Mouse (Mus musculus) embryonic facial prominence, embryonic 15.5 days (tissue): ENCODE results near the gene Sugp1. TPM values are rescaled to one million over a fixed set of nuclear protein-coding genes. Genes with fewer than 3 reads are reported as not detected.
"Not testable (repeated sequence)": the region's sequence is repeated elsewhere in the genome, so short reads cannot be mapped to it uniquely, and the experiment has no call there.

Experiments used
- ATAC-seq: fragments of 200-750 bp; cut with Nextera tagmentation; 2 replicates; pipeline ENCODE4 v1.8.0; 2017; ENCODE audit warnings: low read depth, moderate TSS enrichment; ENCODE audit not compliant: insufficient number of reproducible peaks, low FRiP score, low TSS enrichment
- H3K27ac ChIP-seq: fragments of 300-500 bp; sonication (generic); replicated peaks from 2 replicates; pipeline ENCODE4 v1.5.1; 2015; ENCODE audit warnings: mild to moderate bottlenecking, inconsistent platforms
- H3K27me3 ChIP-seq: fragments of 300-500 bp; sonication (generic); 2 replicates; pipeline ENCODE4 v1.6.1; 2015; ENCODE audit warnings: inconsistent platforms
- H3K36me3 ChIP-seq: fragments of 300-500 bp; sonication (generic); 2 replicates; pipeline ENCODE4 v1.6.1; 2015; ENCODE audit warnings: mild to moderate bottlenecking, inconsistent platforms
- H3K4me1 ChIP-seq: fragments of 300-500 bp; sonication (generic); 2 replicates; pipeline ENCODE4 v1.6.1; 2015; ENCODE audit warnings: inconsistent platforms
- H3K4me2 ChIP-seq: fragments of 300-500 bp; sonication (generic); replicated peaks from 2 replicates; pipeline ENCODE4 v1.6.1; 2015; ENCODE audit warnings: mild to moderate bottlenecking, inconsistent platforms
- H3K4me3 ChIP-seq: fragments of 300-500 bp; sonication (generic); replicated peaks from 2 replicates; pipeline ENCODE4 v1.5.1; 2015; ENCODE audit warnings: mild to moderate bottlenecking, inconsistent platforms
- H3K9ac ChIP-seq: fragments of 300-500 bp; sonication (generic); 2 replicates; pipeline ENCODE4 v1.6.1; 2015; ENCODE audit warnings: inconsistent platforms
- H3K9me3 ChIP-seq: fragments of 300-500 bp; sonication (generic); replicated peaks from 2 replicates; pipeline ENCODE4 v1.6.1; 2016; ENCODE audit warnings: inconsistent platforms
- WGBS: fragments of 180-500 bp; shearing (Covaris S2); methylation state at CpG from one replicate; pipeline ENCODE4 v1.1.7; 2015; 5-methylcytosine and 5-hydroxymethylcytosine counted together
- polyA plus RNA-seq: library from polyadenylated mRNA; unstranded; fragments of >200 nt; fragmentation: Nextera tagmentation; extraction: Ambion mirVana; gene quantifications from 2 replicates; pipeline ENCODE4 v1.2.1, GENCODE M21; 2015

Sugp1 gene
- polyA plus RNA-seq, 1 experiment from 2014 or later, result 45.1 TPM

DNA sequence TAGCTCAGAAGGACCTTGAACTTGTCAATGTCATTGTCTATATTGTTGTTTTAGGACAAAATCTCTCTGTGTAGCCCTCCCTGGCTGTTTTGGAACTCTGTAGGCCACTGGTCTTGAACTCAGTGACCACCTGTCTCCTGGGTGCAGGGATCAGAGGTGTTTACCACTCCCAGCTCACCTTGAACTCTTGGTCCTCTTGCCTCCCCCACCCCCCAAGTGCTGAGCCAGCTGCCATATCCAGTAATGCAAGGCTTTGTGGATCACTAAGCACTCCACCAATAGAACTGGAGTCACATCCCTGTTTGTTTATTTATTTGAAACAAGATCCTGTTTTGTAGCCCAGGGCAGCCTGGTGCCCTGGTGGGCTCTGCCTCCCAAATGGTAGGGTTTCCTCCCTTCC is 38.3 kb upstream of the Sugp1 start:
- Histone ChIP-seq H3K9me3 (no peaks in the 10 kb centered on the region), H3K4me3 (no peak overlapping the region), H3K27me3 (no peaks in the 10 kb centered on the region), H3K4me1 (peaks cover 14% of the 10 kb centered on the region), H3K27ac (no peak overlapping the region), H3K9ac (no peak overlapping the region), H3K4me2 (no peak overlapping the region), H3K36me3 (no peaks in the 10 kb centered on the region)
- ATAC-seq, result no peak

DNA sequence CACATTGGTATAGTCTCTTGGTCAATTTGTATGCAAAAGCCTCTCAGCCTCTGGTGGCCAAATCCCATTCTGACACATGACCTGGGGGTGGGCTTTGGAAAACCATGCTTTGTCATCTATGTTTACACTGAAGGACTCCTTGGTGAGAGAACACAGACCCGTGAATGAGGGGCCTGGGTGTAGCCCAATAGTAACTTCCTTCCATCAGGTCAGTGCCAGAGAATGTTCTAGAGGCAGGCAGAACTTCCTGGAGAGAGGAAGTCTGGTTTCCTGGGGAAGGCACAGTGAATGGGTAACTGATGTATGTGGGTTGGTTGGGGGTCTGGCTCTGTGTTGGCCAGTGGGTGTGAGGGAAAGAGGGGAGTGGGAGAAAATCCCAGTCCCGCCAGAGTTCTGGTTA is 37.4 kb upstream of the Sugp1 start:
- H3K4me1 ChIP-seq, result peaks cover 14% of the 10 kb centered on the region
- no peak overlapping the region for H3K9ac ChIP-seq
- no peaks in the 10 kb centered on the region for H3K9me3 ChIP-seq
- ATAC-seq, result no peak
- no peak overlapping the region for H3K27ac ChIP-seq
- WGBS, result 50% methylated on average over 2 of the region's 2 CpGs
- H3K4me2 ChIP-seq, result no peak overlapping the region
- H3K4me3 ChIP-seq, result no peak overlapping the region
- no peaks in the 10 kb centered on the region for H3K36me3 ChIP-seq
- no peaks in the 10 kb centered on the region for H3K27me3 ChIP-seq

DNA sequence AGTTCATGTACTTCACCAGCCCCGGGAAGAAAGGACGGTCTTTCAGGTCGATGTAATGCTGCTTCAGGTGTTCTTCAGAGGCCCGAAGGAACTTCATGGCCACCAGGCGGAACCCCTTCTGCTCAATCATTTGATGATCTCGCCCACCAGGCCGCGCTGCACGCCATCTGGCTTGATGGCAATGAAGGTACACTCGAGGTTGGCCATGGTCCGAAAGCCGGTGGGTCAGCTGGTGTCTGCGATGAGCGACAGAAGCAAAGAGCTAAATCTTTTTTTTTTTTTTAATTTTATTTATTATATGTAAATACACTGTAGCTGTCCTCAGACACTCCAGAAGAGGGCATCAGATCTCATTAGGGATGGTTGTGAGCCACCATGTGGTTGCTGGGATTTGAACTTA is 31.8 kb upstream of the Sugp1 start:
- H3K9ac ChIP-seq, H3K36me3 ChIP-seq, H3K4me3 ChIP-seq, H3K27me3 ChIP-seq, H3K4me2 ChIP-seq, H3K27ac ChIP-seq, H3K4me1 ChIP-seq, ATAC-seq, H3K9me3 ChIP-seq: not testable (repeated sequence)
- 91% methylated on average over 14 of the region's 14 CpGs for WGBS

DNA sequence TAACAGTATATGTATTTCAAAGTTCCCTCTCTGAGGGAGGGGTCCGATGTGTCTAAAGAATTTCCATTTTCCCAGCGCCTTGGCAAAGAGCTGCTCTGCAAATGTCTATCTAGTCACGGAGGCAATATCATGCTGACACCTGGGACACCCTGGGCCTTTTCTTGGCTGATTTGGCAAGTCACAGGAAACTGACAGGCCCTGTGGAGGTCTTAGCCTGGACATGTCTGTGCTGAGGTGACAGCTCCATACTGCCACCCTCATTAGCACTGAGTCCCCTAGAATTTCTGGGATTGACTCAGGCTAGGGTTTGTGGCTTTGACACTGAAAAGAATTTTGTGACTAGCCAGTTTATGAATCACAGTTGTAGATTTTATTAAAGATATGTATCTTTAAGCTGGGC is 30.3 kb upstream of the Sugp1 start:
- no peak overlapping the region for H3K27ac ChIP-seq
- H3K36me3 ChIP-seq, result peaks cover 11% of the 10 kb centered on the region
- H3K4me1 ChIP-seq, result no peaks in the 10 kb centered on the region
- 70% methylated on average over 3 of the region's 3 CpGs for WGBS
- no peaks in the 10 kb centered on the region for H3K27me3 ChIP-seq
- H3K4me2 ChIP-seq, result no peak overlapping the region
- H3K4me3 ChIP-seq, result no peak overlapping the region
- no peak for ATAC-seq
- no peaks in the 10 kb centered on the region for H3K9me3 ChIP-seq
- H3K9ac ChIP-seq, result no peak overlapping the region

DNA sequence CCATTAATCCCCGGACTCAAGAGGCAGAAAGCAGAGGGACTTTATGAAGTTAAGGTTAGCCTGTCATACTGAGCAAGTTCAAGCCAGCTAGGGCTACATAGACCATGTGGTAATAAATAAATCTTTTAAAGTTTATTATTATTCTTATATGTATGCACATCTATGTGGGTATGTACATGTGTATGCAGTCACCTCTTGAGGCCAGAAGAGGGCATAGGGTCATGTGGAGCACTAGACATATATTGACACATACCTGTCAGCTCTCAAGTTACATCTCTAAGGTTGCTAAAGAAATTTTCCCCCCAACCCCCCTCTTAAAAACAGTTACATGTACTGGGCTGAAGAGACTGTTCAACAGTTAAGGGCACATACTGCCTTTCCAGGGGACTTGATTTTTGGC is 29.9 kb upstream of the Sugp1 start:
- H3K9me3 ChIP-seq, result no peaks in the 10 kb centered on the region
- WGBS, result 83% methylated on average over 1 of the region's 1 CpGs
- no peak overlapping the region for H3K4me3 ChIP-seq
- H3K27ac ChIP-seq, result no peak overlapping the region
- H3K36me3 ChIP-seq, result peaks cover 15% of the 10 kb centered on the region
- no peaks in the 10 kb centered on the region for H3K4me1 ChIP-seq
- no peaks in the 10 kb centered on the region for H3K27me3 ChIP-seq
- no peak overlapping the region for H3K9ac ChIP-seq
- no peak for ATAC-seq
- H3K4me2 ChIP-seq, result no peak overlapping the region

DNA sequence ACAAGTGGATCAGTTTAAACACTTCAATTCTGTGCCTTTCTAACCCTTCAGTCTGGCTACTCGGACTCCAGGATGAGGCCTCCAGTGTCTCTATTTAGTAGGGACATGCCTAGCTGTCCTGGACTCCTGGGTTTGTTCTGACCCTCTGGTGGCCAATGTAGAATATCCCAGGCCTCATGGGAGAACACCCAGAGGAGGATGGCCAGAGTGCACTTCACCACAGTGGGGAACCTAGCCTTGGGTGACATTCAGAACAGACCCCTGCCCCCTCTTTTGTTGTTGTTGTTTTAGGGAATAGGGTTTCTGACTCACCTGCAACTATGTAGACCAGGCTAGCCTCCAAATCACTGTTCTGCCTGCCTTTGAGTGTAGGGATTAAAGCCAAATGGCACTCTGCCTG is 27.6 kb upstream of the Sugp1 start:
- Histone ChIP-seq H3K27me3 (no peaks in the 10 kb centered on the region), H3K4me1 (no peaks in the 10 kb centered on the region), H3K9ac (no peak overlapping the region), H3K36me3 (peaks cover 38% of the 10 kb centered on the region), H3K4me3 (no peak overlapping the region), H3K4me2 (no peak overlapping the region), H3K27ac (no peak overlapping the region), H3K9me3 (no peaks in the 10 kb centered on the region)
- no peak for ATAC-seq
- WGBS, result 74% methylated on average over 1 of the region's 1 CpGs

DNA sequence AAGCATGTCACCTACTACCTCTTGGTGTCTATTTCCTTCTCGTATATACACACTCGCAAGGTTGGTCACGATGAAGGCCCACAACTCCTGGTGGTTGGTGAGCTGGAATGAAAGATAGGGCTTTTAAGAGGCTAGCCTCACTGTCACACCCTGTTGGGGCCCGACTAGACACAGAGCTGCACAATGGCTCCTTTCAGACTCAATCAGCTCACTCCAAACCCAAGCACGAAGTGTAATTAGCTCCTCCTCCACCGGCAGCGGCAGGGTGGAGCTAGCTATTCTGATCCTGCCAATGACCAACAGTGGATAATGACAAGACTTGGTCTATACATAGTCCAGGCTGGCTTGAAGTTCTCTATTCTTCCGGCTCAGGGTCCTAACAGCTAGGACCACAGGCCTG is 19.0 kb upstream of the Sugp1 start:
- no peaks in the 10 kb centered on the region for H3K27me3 ChIP-seq
- H3K4me3 ChIP-seq, result no peak overlapping the region
- H3K9me3 ChIP-seq, result no peaks in the 10 kb centered on the region
- 68% methylated on average over 8 of the region's 8 CpGs for WGBS
- no peak for ATAC-seq
- no peaks in the 10 kb centered on the region for H3K4me1 ChIP-seq
- H3K36me3 ChIP-seq, result peaks cover 100% of the 10 kb centered on the region
- no peak overlapping the region for H3K9ac ChIP-seq
- H3K27ac ChIP-seq, result no peak overlapping the region
- no peak overlapping the region for H3K4me2 ChIP-seq

DNA sequence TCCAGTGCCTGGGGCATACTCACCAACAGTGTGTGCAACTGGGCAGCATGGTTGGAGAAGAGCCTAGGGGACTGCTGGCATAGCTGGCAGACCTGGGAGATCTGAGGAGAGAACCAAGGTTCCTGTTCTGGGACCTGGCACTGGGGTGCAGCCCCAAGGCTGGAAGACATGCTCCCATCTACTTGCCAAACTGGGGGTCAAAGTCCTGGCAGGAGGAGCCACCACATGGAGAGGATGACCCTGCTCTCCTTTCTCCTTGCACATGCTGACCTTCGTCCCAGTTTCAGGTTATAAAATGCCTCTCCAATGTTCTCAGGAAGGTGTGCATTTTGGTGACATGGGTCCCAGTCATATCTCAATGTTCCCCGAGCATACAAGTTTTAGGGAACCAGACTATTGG is 16.5 kb upstream of the Sugp1 start:
- no peak for ATAC-seq
- H3K36me3 ChIP-seq, result peaks cover 98% of the 10 kb centered on the region
- whole genome bisulfite sequencing, result 95% methylated on average over 2 of the region's 2 CpGs

DNA sequence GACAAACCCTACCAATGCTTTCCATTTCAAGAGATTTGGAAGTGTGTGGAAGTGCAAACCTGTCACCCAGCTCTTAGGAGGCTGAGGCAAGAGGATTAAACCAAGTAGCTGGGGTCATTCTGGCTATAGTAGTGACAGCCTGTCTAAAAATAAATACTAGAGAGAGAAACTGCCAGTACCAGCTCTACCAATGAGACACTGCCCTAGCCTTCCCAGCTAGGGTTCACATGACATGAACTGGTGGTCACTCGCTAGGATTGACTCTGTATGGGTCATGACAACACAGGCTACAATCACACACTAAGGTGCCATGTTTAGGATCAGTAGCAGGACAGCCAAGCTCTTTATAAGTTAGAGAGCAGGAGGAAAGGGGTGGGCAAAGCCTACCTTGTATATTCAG is 12.4 kb upstream of the Sugp1 start:
- Histone ChIP-seq H3K4me3 (no peak overlapping the region), H3K36me3 (peaks cover 72% of the 10 kb centered on the region), H3K27ac (no peak overlapping the region), H3K27me3 (no peaks in the 10 kb centered on the region), H3K4me1 (no peaks in the 10 kb centered on the region), H3K9ac (no peak overlapping the region), H3K4me2 (no peak overlapping the region), H3K9me3 (no peaks in the 10 kb centered on the region)
- 88% methylated on average over 1 of the region's 1 CpGs for WGBS
- ATAC-seq, result no peak

More for the DNA sequence above, 16.5 kb upstream of the Sugp1 start:
- no peak overlapping the region for H3K27ac ChIP-seq
- H3K9me3 ChIP-seq, result no peaks in the 10 kb centered on the region
- H3K4me3 ChIP-seq, result no peak overlapping the region
- no peak overlapping the region for H3K9ac ChIP-seq
- H3K4me1 ChIP-seq, result no peaks in the 10 kb centered on the region
- H3K27me3 ChIP-seq, result no peaks in the 10 kb centered on the region
- no peak overlapping the region for H3K4me2 ChIP-seq

DNA sequence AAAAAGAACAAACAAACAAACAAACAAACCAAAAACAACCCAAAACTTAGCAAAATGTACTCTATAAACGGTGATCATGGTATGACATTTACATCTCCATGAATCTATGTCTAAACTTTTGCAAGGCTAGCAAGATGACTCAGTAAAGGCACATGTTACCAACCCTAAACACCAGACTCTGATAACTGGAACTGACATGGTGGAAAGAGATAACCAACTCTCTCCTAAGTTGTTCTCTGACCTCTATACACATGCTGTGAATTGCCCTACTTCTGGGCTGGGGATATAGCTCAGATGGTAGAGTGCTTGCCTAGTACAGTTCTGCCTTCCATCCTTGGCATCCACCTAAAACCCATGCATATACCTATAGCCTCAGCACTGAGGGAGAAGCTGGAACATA is 4.6 kb upstream of the Sugp1 start:
- 90% methylated on average over 1 of the region's 1 CpGs for WGBS
- no peak overlapping the region for H3K9ac ChIP-seq
- H3K27me3 ChIP-seq, result no peaks in the 10 kb centered on the region
- peaks cover 9% of the 10 kb centered on the region; the same call in 1 of the 2 replicates for H3K36me3 ChIP-seq
- no peak overlapping the region for H3K4me3 ChIP-seq
- ATAC-seq, result no peak
- peaks cover 20% of the 10 kb centered on the region for H3K4me1 ChIP-seq
- H3K27ac ChIP-seq, result no peak overlapping the region
- H3K4me2 ChIP-seq, result no peak overlapping the region
- H3K9me3 ChIP-seq, result no peaks in the 10 kb centered on the region

DNA sequence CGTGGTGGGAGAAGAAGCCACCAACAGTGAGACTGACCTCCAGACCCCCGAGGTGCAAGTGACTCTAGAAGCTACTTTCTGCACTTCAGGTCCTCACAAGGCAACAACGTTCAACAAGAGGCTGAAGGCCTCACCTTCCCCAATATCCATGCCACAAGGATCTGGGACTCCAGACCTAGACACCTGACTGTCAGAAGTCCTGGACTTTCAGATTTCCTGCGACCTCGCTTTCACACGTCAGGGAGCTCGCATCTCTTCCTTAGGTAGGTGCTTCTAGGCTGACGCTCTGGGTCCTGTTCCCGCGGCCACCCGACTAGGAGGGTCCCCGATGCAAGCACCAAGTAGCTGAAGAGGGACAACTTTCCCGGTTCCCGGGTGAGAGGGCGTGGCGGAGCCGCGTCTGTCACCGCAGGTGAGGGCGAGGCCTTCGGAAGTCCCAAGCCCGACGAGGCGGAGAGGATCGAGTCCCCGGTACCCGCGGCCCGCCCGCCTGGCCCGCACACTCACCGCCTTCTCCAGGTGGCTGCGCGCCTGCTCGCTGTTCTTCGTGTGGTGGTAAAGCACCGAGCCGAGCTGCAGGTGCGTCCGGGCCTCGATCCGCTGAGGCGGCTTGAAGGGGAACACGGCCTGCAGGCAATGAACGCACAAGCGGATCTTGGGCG is 597 bp upstream of the Sugp1 start:
- no peaks in the 10 kb centered on the region for H3K27me3 ChIP-seq
- H3K36me3 ChIP-seq, result 0 out of 2 replicates have a peak, but pooled peaks cover 7% of the 10 kb centered on the region
- peak overlapping the region; percentile 89 for H3K27ac ChIP-seq
- H3K4me1 ChIP-seq, result peaks cover 40% of the 10 kb centered on the region
- H3K4me2 ChIP-seq, result peak overlapping the region; percentile 77
- WGBS, result 1% methylated on average over 47 of the region's 47 CpGs
- peak overlapping the region; percentile 88 for H3K9ac ChIP-seq
- H3K4me3 ChIP-seq, result peak overlapping the region; percentile 97
- no peaks in the 10 kb centered on the region for H3K9me3 ChIP-seq
- ATAC-seq, result peak; percentile 25; the same call in 1 of the 2 replicates

DNA sequence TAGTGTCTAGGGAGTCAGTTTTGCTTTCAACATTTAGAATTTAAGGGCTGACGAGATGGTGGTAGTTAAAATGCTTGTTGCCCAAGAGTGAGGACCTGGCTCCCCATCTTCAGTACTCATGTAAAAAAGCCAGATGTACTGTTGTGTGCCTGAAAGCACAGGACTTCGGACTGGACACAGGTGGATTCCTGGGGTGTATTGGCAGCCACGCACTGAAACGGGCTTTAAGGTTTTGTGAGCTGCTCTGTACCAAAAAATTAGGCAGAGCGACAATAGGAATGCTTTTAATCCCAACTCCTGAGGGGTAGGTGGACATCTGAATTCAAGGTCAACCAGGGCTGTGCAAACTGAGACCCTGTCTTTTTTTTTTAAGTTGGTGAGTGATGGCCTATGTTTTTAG is 1.4 kb downstream of the Sugp1 start:
- H3K27ac ChIP-seq, result no peak overlapping the region
- peak overlapping the region; percentile 94 for H3K4me2 ChIP-seq
- 83% methylated on average over 5 of the region's 5 CpGs for WGBS
- H3K9me3 ChIP-seq, result no peaks in the 10 kb centered on the region
- H3K4me3 ChIP-seq, result peak overlapping the region; percentile 97
- H3K36me3 ChIP-seq, result peaks cover 6% of the 10 kb centered on the region
- no peaks in the 10 kb centered on the region for H3K27me3 ChIP-seq
- H3K9ac ChIP-seq, result no peak overlapping the region
- no peak for ATAC-seq
- H3K4me1 ChIP-seq, result peaks cover 47% of the 10 kb centered on the region
